Mouse (Mus musculus): ENCODE data around the gene Itpr1. TPM values are rescaled to one million over a fixed set of nuclear protein-coding genes. Genes with fewer than 3 reads are reported as not detected.

The Itpr1 gene
- polyA plus RNA-seq, 1 experiment from 2014 or later = 5.5 TPM

- Histone ChIP-seq H3K4me1 (ENCODE audit: control insufficient read depth, insufficient read depth, low read length) (no peaks in the 10 kb centered on the region), H3K27me3 (ENCODE audit: control insufficient read depth, insufficient read depth, low read length) (no peaks in the 10 kb centered on the region), H3K4me2 (ENCODE audit: low read length) (no peak overlapping the region), H3K27ac (replicated peaks; ENCODE audit: low read depth, low read length) (no peak overlapping the region), H3K9ac (replicated peaks; ENCODE audit: low read length) (no peak overlapping the region), H3K9me3 (ENCODE audit: control insufficient read depth, low read length) (no peaks in the 10 kb centered on the region), H3K36me3 (ENCODE audit: control insufficient read depth, insufficient read depth, low read length) (no peaks in the 10 kb centered on the region), H3K4me3 (replicated peaks; ENCODE audit: low read depth, low read length) (no peak overlapping the region)
- no peak for DNase-seq
- no peak for ATAC-seq (ENCODE audit: low FRiP score, low TSS enrichment)
- WGBS = 87% methylated on average over 4 of the region's 4 CpGs
Observed at GRCm38 (mm10) chr6:108598691-108599090, 385.8 kb downstream of the Itpr1 start.

DNA sequence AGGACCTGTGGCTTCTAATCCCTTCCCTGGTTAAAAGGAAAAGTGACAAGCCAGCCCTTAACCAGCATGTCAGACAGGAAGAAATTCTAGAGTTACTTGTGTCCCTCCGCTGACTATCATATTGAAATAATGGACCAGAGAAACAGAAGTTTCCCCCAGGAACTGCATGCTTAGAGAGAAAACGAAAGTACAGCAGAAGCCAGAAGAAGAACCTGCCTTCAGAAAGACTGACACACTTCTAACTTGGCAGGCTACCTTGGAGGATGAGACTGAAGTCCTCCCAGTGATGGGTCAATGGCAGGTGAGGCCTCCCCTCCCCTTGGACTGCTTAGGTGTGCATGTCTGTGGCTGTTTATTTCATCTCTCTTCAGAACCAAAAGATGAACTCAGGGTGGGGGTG lies 386.4 kb downstream of the Itpr1 start:
- WGBS = 85% methylated on average over 2 of the region's 2 CpGs
- Histone ChIP-seq H3K4me1 (ENCODE audit: control insufficient read depth, insufficient read depth, low read length) (no peaks in the 10 kb centered on the region), H3K27me3 (ENCODE audit: control insufficient read depth, insufficient read depth, low read length) (no peaks in the 10 kb centered on the region), H3K4me3 (replicated peaks; ENCODE audit: low read depth, low read length) (no peak overlapping the region), H3K36me3 (ENCODE audit: control insufficient read depth, insufficient read depth, low read length) (no peaks in the 10 kb centered on the region), H3K9me3 (ENCODE audit: control insufficient read depth, low read length) (no peaks in the 10 kb centered on the region), H3K27ac (replicated peaks; ENCODE audit: low read depth, low read length) (no peak overlapping the region), H3K4me2 (ENCODE audit: low read length) (no peak overlapping the region), H3K9ac (replicated peaks; ENCODE audit: low read length) (no peak overlapping the region)
- DNase-seq = no peak
- ATAC-seq (ENCODE audit: low FRiP score, low TSS enrichment) = no peak

Small RNAs within 50 kb of the gene (microRNA-seq; reads per million reads assigned to microRNA genes)
- gene Mir7661 = not detected

Other genes starting within 250 kb of the Itpr1 start
- gene Setmar, start 148.1 kb upstream of the Itpr1 start, polyA plus RNA-seq (2014; fragmentation: Nextera tagmentation; extraction: Ambion mirVana) = 5.5 and 8.5 TPM in 2 replicates
- 8.4 and 10.9 TPM in 2 replicates for gene Sumf1, start 27.5 kb upstream of the Itpr1 start, polyA plus RNA-seq (2014; fragmentation: Nextera tagmentation; extraction: Ambion mirVana)